In the genomic region with DNA sequence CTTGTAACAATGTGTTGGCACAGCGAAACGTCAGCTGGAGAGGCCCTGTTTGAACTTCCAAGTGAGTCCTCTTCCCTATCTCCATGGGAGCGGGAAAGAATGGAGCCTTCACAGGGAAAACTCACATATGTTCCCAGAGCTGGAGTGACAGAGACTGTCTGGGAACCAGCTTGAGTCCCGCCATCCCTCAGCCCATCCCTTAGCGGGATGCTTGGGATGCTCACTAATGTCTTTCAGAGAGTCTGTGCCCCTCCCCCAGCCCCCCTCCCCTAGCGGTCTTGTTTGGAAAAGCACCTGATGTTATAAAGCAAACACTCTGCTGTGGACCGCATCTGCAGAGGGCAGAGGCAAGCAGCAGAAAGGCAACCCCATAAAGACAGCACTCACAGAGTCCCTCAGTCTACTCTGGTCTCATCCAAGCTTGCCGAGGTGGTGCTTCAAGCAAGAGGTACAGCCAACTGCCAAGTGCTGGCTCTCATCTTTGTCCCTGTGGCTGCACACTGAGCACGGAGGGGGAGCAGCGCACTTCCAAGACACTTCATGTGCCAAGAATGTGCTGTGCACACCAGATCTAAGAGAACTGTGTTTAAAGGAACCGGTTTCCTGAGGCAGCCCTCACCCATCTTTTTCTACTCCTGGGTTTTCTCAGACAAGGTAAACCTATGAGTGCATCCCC, we compare ENCODE assay signal across 11 mouse cellular contexts. TPM values are rescaled to one million over a fixed set of nuclear protein-coding genes. Genes with fewer than 3 reads are reported as not detected.
DNase-seq lines count a peak whose midpoint lies in the region; ATAC-seq and TF ChIP-seq lines count a peak whose summit lies in the region.
"Had no signal": no experiment of that assay in that cellular context is flagged by ENCODE, and none has a peak within 500 bp of the region (broad histone marks: within the 10 kb centered on the region; RNA-seq: fewer than 3 reads in every experiment).

No protein-coding gene starts in this region.

- no peaks in the 10 kb centered on the region for H3K27me3 ChIP-seq in intestine, embryonic 14.5 days (replicated peaks; ENCODE audit: control insufficient read depth, insufficient read depth, low read length)
- peaks cover 9% of the 10 kb centered on the region; the same call in 1 of the 2 replicates for H3K27me3 ChIP-seq in intestine, embryonic 16.5 days (replicated peaks; ENCODE audit: control insufficient read depth, insufficient read depth, low read length)
- H3K27me3 ChIP-seq in hindbrain, embryonic 14.5 days (ENCODE audit: control insufficient read depth, insufficient read depth, low read length), result no peaks in the 10 kb centered on the region
- H3K27me3 ChIP-seq in midbrain, embryonic 15.5 days (replicated peaks), result peaks cover 3% of the 10 kb centered on the region; the same call in 1 of the 2 replicates
- no peaks in the 10 kb centered on the region for H3K27me3 ChIP-seq in kidney, adult 2 months (replicated peaks; ENCODE audit: control insufficient read depth, insufficient read depth, low read length)

- peak overlapping the region; percentile 27; the same call in 1 of the 2 replicates for H3K27ac ChIP-seq in intestine, embryonic 14.5 days (ENCODE audit: low read depth)
- no peak overlapping the region for H3K27ac ChIP-seq in intestine, embryonic 16.5 days (ENCODE audit: low read length)
- no peak overlapping the region for H3K27ac ChIP-seq in hindbrain, embryonic 14.5 days
- no peak overlapping the region for H3K27ac ChIP-seq in midbrain, embryonic 15.5 days
- H3K27ac ChIP-seq in kidney, adult 2 months (ENCODE audit: insufficient read depth, low read depth, low read length), result no peak overlapping the region
- H3K27ac ChIP-seq: embryonic facial prominence, embryonic 13.5 days; heart, embryonic 15.5 days had no signal

- no peak for TF ChIP-seq CTCF in kidney, adult 2 months (conservative IDR thresholded peaks at IDR 0.05; ENCODE audit: insufficient read depth, insufficient read length, low read depth, low read length)

- ATAC-seq in intestine, embryonic 14.5 days (replicated peaks; ENCODE audit: low FRiP score, low TSS enrichment, low read depth), result no peak
- no peak for ATAC-seq in intestine, embryonic 16.5 days
- ATAC-seq in hindbrain, embryonic 14.5 days (ENCODE audit: low FRiP score), result no peak
- ATAC-seq in midbrain, embryonic 15.5 days (replicated peaks), result no peak
- ATAC-seq in monocyte, adult 5-6 weeks (replicated peaks; ENCODE audit: insufficient number of reproducible peaks, low FRiP score, low TSS enrichment, poor library complexity, severe bottlenecking), result no peak

- H3K9ac ChIP-seq in intestine, embryonic 14.5 days (ENCODE audit: low read length), result no peak overlapping the region
- H3K9ac ChIP-seq in intestine, embryonic 16.5 days (ENCODE audit: low read depth, low read length), result no peak overlapping the region
- H3K9ac ChIP-seq in hindbrain, embryonic 14.5 days, result no peak overlapping the region
- H3K9ac ChIP-seq in midbrain, embryonic 15.5 days, result no peak overlapping the region
- H3K9ac ChIP-seq: embryonic facial prominence, embryonic 13.5 days; heart, embryonic 15.5 days had no signal

- peak overlapping the region; percentile 25 for H3K4me2 ChIP-seq in intestine, embryonic 14.5 days (ENCODE audit: low read length)
- no peak overlapping the region for H3K4me2 ChIP-seq in intestine, embryonic 16.5 days (ENCODE audit: low read depth, low read length)
- H3K4me2 ChIP-seq in hindbrain, embryonic 14.5 days (replicated peaks), result peak overlapping the region; percentile 99; the same call in 1 of the 2 replicates
- H3K4me2 ChIP-seq in midbrain, embryonic 15.5 days, result peak overlapping the region; percentile 89

- DNase-seq in intestine, embryonic 14.5 days (ENCODE audit: low spot score), result no peak
- peak; percentile 33 for DNase-seq in brain, adult 2 months (ENCODE audit: low read depth, low spot score)
- no peak for DNase-seq in hindbrain, embryonic 14.5 days (ENCODE audit: low spot score)
- no peak for DNase-seq in kidney, postnatal 10 days
- DNase-seq in kidney, adult 2 months, result no peak
- DNase-seq: adrenal gland, postnatal 25 days had no signal

- TF ChIP-seq POLR2A in kidney, adult 2 months (IDR thresholded peaks at IDR 0.05; ENCODE audit: low read depth, low read length), result no peak

- H3K4me1 ChIP-seq in intestine, embryonic 14.5 days (replicated peaks; ENCODE audit: control insufficient read depth, insufficient read depth, low read length), result peaks cover 29% of the 10 kb centered on the region; the same call in 1 of the 2 replicates
- peaks cover 32% of the 10 kb centered on the region for H3K4me1 ChIP-seq in intestine, embryonic 16.5 days (ENCODE audit: control insufficient read depth, insufficient read depth, low read length)
- peaks cover 24% of the 10 kb centered on the region for H3K4me1 ChIP-seq in hindbrain, embryonic 14.5 days (replicated peaks; ENCODE audit: control insufficient read depth, insufficient read depth, low read length)
- peaks cover 54% of the 10 kb centered on the region for H3K4me1 ChIP-seq in midbrain, embryonic 15.5 days
- no peaks in the 10 kb centered on the region; the same call in 1 of the 2 replicates for H3K4me1 ChIP-seq in kidney, adult 2 months (ENCODE audit: control insufficient read depth, insufficient read depth, low read length)

- H3K9me3 ChIP-seq in intestine, embryonic 14.5 days (ENCODE audit: control insufficient read depth, low read length), result no peaks in the 10 kb centered on the region
- no peaks in the 10 kb centered on the region for H3K9me3 ChIP-seq in intestine, embryonic 16.5 days (ENCODE audit: control insufficient read depth, low read length)
- no peaks in the 10 kb centered on the region for H3K9me3 ChIP-seq in hindbrain, embryonic 14.5 days (ENCODE audit: control insufficient read depth, low read length)
- no peaks in the 10 kb centered on the region for H3K9me3 ChIP-seq in midbrain, embryonic 15.5 days
- H3K9me3 ChIP-seq: embryonic facial prominence, embryonic 13.5 days; heart, embryonic 15.5 days had no signal

- H3K36me3 ChIP-seq in intestine, embryonic 14.5 days (ENCODE audit: control insufficient read depth, insufficient read depth, low read length), result no peaks in the 10 kb centered on the region
- H3K36me3 ChIP-seq in intestine, embryonic 16.5 days (ENCODE audit: control insufficient read depth, insufficient read depth, low read length), result no peaks in the 10 kb centered on the region
- no peaks in the 10 kb centered on the region for H3K36me3 ChIP-seq in hindbrain, embryonic 14.5 days (replicated peaks; ENCODE audit: control insufficient read depth, insufficient read depth)
- no peaks in the 10 kb centered on the region for H3K36me3 ChIP-seq in midbrain, embryonic 15.5 days (replicated peaks)
- H3K36me3 ChIP-seq in kidney, adult 2 months (ENCODE audit: control insufficient read depth, insufficient read depth, low read length), result no peaks in the 10 kb centered on the region
- H3K36me3 ChIP-seq: embryonic facial prominence, embryonic 13.5 days; heart, embryonic 15.5 days had no signal

- WGBS in intestine, embryonic 14.5 days, result 37% methylated on average over 11 of the region's 11 CpGs
- WGBS in intestine, embryonic 16.5 days, result 39% methylated on average over 11 of the region's 11 CpGs
- 36% methylated on average over 11 of the region's 11 CpGs for WGBS in hindbrain, embryonic 14.5 days
- 34% methylated on average over 11 of the region's 11 CpGs for WGBS in midbrain, embryonic 15.5 days
- 62% methylated on average over 11 of the region's 11 CpGs for WGBS in kidney, adult 2 months

- no peak overlapping the region for H3K4me3 ChIP-seq in intestine, embryonic 14.5 days (ENCODE audit: low read depth, low read length)
- H3K4me3 ChIP-seq in intestine, embryonic 16.5 days (ENCODE audit: low read length), result no peak overlapping the region
- no peak overlapping the region for H3K4me3 ChIP-seq in hindbrain, embryonic 14.5 days (replicated peaks; ENCODE audit: low read length)
- peak overlapping the region; percentile 77; the same call in 1 of the 2 replicates for H3K4me3 ChIP-seq in midbrain, embryonic 15.5 days
- H3K4me3 ChIP-seq in kidney, adult 2 months (ENCODE audit: insufficient read depth, low read depth, low read length), result no peak overlapping the region
- H3K4me3 ChIP-seq: embryonic facial prominence, embryonic 13.5 days; heart, embryonic 15.5 days had no signal

RNA-seq across cellular contexts. Expression of a gene that starts 3.0 kb away (rescaled TPM):
- 12.8 and 14.4 TPM in 2 replicates for polyA plus RNA-seq in intestine, embryonic 14.5 days (2014; fragmentation: Nextera tagmentation; extraction: Ambion mirVana)
- polyA plus RNA-seq in intestine, embryonic 16.5 days (2015; fragmentation: Nextera tagmentation; extraction: Ambion mirVana), result 8.3 and 8.8 TPM in 2 replicates
- 11.5 and 13.0 TPM in 2 replicates for polyA plus RNA-seq in hindbrain, embryonic 14.5 days (2014; fragmentation: Nextera tagmentation; extraction: Ambion mirVana)
- 21.9 and 22.0 TPM in 2 replicates for polyA plus RNA-seq in midbrain, embryonic 15.5 days (2015; fragmentation: Nextera tagmentation; extraction: Ambion mirVana)
- 1.9 and 2.3 TPM in 2 replicates for polyA plus RNA-seq in kidney, adult 2 months (2012; rRNA removed)
- total RNA-seq in monocyte, adult 5-6 weeks (2017), result 0.85 to 4.7 TPM (median 1.4 TPM) in 3 replicates
